Mouse (Mus musculus): ENCODE data around the gene Rhov.

Gene Rhov

DNA sequence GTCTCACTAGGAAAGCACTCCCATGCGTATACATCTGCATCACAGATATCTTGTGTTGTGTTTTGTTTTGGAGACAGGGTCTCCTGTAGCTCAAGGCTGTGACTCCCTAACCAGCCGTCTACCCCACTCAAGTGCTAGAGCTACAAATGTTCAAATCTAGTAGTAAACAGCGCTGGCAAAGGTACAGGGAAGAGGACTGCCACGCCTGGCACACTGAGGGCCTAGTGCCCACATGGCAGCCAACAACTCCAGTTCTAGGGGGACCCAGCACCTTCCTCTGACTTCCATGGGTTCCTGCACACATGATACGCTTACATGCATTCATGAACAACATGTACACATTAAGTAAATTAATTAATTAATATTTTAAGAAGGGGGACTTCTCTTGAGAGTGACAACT, 21.2 kb upstream of the Rhov start:
- no peak for DNase-seq (ENCODE audit: low read depth, low spot score)

DNA sequence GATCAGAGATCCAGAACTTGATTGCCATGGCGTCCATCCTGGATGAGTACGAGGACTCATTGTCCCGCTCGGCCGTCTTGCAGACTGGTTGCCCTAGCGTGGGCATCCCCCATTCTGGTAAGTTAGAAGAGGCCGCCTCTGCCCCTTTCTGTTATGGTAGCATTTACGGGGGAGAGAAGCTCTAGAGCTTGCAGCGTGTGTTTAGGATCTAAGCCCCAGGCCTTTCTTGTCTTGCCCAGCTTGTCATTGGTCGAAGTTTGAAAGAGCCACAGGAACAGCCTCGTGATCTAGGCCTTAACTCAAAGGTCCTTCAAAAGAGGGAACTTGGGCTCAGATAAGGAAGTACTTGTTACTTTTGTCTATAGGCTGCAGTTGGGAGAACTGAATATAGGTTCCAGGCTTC, 17.9 kb upstream of the Rhov start:
- DNase-seq (ENCODE audit: low read depth, low spot score), result no peak

GRCm38 (mm10) chr2:119288270-119288882, 17.3 kb upstream of the Rhov start, which contains the start of gene Vps18:
Vps18 (plus strand) TSS chr2:119288740.
- DNase-seq (ENCODE audit: low read depth, low spot score), result peak; percentile 97

- DNase-seq (ENCODE audit: low read depth, low spot score), result no peak
These were observed 16.3 kb upstream of the Rhov start for GRCm38 (mm10) chr2:119287372-119287771.

DNA sequence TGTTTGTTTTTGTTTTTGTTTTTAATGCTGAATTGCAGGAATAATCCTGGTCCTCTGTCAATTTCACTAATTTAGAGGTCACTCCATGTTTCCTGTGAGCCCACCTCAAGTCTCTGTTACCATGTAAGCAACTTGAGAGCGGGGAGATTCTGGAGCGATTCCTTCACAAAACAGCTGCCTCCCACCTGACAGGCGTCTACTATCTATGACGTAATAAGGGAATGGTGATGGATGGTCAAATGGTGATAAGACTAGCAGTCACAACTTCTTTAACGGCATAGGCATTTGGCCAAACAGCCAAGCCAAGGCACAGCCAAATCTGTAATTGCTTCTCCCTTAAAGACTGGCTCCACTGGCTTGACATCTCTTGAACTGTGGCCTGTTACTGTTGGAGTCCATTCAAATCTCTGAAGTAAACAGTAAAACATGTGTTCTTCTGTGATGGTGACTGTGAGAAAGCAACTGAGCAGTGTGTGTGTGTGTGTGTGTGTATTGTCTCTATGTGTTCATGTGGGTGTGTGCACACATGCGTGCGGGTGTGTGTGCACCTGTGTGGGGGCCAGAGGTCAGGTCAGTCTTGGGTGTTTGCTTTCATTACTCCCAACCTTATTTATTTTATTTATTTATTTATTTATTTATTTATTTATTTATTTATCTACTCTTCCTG, 11.0 kb upstream of the Rhov start:
- no peak for DNase-seq (ENCODE audit: low read depth, low spot score)

DNA sequence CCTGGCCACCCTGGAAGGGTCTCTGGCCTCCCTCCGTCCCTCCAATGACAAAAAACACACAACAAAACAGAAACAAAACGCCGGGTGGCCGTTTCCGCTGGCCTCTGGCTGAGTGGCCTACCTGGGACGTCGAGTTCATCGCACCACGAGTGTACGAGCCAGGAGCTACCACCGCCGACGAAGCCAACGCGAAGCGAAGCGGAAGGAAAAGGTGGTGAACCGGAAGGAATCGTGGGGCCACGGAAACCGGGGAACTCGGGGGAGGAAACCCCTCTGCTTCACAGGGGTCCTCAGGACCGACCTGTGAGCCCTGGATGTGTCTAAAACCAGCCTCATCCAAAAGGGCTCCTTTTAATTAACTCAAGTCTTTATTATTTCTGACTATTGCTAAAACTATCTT, 6.7 kb upstream of the Rhov start:
- no peak for DNase-seq (ENCODE audit: low read depth, low spot score)

DNA sequence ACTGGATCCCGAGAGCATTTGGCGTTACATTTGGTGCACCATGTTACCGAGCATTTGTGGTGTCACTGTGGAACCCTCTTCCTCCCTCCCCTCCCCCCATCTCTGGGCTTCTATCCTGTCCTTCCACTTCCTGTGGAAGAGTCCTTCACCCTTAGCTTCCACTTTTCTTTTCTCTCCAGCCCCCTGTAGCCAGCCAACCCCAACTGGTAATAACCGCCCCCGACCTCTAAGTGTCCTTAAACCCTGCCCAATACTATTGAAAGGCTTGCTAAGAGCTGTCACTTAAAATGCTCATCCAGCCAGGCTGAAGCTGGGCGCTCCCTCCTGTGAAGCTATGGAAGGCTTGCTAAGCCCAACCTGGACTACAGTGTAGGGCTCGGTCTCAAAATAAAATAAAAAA, 5.9 kb upstream of the Rhov start:
- DNase-seq (ENCODE audit: low read depth, low spot score), result peak; percentile 83

DNA sequence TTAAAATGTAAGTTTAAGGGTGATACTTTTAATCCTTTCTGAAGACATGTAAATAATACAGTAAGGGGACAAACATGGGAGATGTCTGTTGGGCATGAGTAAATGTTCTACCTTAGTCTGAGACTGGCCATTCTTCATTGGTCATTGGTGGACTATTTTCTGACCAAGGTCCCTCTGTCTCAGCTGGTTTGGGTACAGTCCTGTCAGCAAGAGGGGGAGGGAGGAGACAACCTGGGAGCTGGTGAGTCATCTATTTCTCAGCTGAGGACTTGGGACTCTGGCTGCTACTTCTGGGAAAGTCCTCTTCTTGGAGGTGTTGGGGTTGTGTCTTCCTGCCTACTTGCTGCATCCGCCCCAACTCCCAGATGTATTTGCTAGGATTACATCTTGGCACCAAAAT, 3.1 kb upstream of the Rhov start:
- no peak for DNase-seq (ENCODE audit: low read depth, low spot score)

- no peak for DNase-seq (ENCODE audit: low read depth, low spot score)
These were observed 808 bp downstream of the Rhov start for GRCm38 (mm10) chr2:119270286-119270642.

- DNase-seq (ENCODE audit: low read depth, low spot score), result no peak
These were observed 7.3 kb downstream of the Rhov start for GRCm38 (mm10) chr2:119263813-119264212.

DNA sequence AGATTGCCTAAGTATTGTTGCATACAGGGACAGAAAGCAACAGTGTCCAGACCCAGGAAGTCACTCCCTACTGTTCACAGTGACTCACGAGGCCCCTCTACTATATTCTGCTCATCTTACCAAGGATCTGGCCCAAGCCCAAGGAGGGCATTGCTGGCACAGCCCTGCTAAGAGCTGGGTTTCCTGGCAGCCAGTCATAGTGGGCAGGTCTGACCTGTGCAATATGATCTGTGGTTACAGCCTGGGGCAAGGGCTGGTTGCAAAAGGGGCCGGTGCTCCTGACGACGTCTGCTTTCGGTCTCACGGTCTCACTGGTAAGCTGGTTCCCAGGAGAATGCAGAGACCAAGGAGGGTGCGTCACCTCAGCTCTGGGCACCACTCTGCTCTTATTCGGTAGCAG, 8.1 kb downstream of the Rhov start:
- no peak for DNase-seq (ENCODE audit: low read depth, low spot score)

DNA sequence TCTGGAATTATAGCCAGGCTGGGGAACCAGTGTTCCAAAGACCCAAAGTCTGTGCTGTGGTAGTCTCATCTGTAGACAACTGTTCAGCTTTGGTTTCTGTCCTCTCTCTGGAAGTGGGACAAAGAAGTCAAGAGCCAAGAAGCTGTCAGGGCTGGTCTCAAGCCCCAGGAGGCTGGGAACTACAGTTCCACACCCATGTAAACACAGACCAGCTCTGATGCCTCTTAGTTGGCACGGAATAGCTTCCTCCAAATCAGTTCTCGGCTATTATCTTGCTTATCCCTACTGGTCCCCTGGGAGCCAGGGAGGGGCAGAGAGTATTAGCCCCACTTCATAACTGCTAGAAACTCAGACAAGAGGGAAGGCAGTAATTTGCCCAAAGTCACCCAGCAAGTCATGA, 9.7 kb downstream of the Rhov start:
- DNase-seq (ENCODE audit: low read depth, low spot score), result no peak

DNA sequence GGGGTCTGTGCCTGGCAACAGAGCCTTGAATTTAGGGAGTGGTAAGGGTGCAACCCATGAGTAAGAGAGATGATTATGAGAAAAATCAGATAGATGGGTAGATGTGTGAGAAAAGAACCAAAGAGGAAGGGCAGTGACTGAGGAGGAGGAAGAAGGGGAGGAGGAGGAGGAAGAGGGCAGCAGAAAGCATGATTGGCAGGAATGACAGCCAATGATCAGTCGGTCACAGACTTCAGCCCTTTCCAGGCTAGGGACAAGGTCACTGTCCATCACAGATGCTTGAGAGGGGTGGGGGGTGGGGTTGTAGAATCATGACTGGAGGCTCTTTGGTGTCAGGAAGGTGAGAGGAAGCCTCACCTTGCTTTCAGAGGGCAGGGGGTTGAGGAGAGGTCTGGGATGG, 10.6 kb downstream of the Rhov start:
- no peak for DNase-seq (ENCODE audit: low read depth, low spot score)

DNA sequence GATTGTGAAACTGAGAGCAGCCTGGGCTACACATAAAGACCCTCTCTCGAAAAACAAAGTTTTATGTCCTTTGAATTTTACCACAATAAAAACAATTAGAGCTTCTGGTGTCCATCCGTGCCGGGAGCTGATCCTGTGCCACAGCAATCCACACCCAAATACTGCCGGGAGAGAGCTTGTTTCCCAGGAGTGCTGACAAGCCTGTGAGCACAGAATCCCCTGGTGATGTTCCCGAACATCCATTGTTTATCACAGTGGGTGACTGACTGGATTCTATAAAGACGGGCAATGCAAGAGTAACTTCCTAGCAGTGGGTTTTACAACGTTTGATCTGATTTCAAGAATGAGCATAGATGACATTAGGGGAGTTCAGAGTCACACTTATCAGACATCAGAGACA, 16.1 kb downstream of the Rhov start:
- peak; percentile 63 for DNase-seq (ENCODE audit: low read depth, low spot score)

DNA sequence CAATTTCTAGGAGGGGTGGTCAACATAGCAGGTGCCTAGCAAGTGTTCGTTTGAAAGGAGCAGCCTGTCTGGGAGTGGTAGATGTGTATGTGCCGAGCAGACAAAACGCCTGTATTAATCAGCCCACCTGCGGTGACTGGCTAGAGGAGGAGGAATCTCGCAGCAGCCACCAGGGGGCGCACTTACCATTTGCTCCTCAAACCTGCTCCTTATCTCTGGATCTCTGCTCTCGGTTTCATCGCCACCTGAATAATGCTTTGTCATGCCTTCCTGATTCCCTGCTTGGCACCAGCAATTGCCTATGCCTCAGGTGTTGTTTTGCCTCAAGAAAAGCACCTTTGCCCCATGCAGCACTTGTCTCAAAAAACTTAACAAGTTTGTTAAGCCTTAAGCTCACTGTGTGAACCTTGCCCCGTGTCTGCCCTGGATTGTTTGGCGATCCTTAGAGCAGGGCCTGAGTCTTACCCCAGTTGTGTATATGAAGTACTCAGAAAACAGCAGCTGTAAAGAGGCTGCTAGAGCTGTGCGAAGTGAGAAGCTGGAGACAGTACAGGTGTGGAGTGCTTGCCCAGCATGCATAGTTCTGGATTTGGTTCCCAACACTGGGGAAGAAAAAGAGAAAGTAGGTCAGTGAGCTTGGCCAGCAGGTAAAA, 20.1 kb downstream of the Rhov start:
- DNase-seq (ENCODE audit: low read depth, low spot score), result peak; percentile 90

DNA sequence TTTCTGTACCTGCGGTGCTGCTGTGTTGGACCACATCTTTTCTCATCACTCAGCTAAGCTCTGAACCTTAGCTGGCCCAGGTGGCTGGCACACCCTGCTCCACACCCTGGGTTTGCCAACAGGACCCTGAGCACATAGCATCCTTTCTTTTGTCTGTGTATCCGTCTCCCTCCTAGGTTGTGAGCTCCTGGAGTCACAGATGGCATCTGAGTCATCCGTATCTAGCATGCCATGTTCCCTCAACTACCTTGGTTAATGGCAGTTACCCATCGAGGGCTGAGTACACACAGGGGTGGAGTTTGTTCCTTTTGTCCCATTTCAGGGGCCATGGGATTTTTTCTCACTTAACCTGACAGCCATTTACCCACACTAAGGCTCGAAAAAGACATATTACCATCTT, 20.7 kb downstream of the Rhov start:
- no peak for DNase-seq (ENCODE audit: low read depth, low spot score)

DNA sequence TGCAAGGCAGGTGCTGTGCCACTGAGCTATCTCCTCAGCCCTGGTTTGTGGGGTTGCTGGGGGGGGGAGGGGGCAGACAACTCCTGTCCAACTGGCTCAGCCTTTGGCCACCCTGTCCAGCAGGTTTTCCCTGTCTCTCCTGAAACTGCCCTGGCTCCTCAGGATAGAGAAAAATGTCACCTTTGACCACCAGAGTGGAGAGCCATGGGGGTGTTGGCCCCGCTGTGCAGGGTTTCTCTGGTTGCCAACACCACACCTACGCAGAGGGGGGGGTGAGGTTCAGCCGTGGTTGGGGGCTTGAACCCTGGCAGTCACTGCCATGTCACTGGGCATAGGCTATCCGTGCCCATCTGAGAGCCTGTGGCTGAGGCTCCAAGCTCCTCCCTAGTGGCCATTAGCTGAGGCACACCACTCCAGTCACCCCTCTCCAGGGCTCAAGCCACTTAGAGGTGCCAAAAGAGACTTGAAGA, 21.4 kb downstream of the Rhov start:
- DNase-seq (ENCODE audit: low read depth, low spot score), result no peak

DNA sequence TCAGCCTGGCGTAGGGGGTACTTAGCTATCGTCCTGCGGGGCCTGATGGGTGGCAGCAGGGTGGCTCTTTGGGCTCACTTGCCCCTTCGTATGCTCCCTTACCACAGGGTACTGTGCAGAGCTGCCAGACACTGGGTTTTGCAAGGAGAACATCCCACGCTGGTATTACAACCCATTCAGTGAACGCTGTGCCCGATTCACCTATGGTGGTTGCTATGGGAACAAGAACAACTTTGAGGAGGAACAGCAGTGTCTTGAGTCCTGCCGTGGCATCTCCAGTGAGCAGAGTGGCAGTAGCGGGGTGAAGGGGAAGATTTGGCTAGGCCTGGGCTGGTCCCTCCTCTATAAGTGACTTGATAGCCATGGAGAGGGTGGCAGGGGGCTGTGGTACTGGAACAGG, 23.2 kb downstream of the Rhov start:
- DNase-seq (ENCODE audit: low read depth, low spot score), result no peak

DNA sequence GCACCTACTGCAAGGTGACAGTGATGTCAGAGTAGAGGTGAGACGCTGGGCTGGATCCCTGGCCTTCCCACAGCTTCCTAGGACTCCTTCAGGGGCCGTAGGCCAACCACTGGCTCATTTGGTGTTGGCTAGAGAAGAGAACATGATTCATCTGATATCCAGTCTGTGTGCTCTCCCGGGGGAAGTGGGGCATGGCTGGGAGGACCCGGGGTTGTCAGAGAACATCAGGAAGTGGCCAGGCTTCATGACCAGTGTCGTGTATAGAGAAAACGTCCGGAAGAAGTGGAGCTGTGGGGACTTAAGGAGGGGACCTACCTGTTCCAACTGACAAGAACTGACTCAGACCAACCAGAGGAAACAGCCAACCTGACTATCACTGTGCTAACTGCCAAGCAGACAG, 25.8 kb downstream of the Rhov start:
- DNase-seq (ENCODE audit: low read depth, low spot score), result no peak

DNA sequence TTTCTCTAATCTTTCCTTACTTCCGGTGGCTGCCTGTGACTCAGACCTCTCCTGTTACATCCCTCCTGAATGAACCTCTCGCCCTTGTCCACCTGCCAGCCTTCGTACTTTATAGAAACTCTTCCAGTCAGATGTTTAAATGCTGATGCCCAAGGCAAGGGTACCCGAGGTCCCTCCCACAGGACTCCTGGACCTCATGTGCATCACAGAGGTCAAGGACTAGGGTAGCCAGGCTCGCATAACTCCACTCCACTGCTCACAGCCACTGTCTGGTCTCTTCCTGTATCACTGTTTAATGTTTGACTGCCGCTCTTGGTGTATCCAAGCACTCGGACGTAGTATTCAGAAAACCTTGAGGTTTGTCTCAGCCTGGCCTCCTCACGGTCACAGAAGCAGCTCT, 28.5 kb downstream of the Rhov start:
- DNase-seq (ENCODE audit: low read depth, low spot score), result no peak

DNA sequence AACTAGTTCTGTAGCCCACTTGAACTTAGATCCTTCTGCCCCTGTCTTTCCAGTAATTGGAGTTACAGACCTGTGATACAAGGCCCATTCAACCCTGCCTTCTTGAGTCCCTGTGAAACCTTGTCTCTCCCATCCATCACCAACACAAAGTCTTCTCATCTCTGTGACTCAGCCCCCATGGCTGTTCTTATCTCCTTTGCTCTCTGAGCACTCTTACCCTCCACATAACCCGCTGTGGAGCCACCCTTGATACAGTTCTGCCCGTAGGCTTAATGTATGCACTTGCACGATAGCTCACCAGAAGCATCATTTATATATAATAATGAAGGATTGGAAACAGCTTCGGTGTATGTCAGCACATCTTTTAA, 30.3 kb downstream of the Rhov start:
- no peak for DNase-seq (ENCODE audit: low read depth, low spot score)

DNA sequence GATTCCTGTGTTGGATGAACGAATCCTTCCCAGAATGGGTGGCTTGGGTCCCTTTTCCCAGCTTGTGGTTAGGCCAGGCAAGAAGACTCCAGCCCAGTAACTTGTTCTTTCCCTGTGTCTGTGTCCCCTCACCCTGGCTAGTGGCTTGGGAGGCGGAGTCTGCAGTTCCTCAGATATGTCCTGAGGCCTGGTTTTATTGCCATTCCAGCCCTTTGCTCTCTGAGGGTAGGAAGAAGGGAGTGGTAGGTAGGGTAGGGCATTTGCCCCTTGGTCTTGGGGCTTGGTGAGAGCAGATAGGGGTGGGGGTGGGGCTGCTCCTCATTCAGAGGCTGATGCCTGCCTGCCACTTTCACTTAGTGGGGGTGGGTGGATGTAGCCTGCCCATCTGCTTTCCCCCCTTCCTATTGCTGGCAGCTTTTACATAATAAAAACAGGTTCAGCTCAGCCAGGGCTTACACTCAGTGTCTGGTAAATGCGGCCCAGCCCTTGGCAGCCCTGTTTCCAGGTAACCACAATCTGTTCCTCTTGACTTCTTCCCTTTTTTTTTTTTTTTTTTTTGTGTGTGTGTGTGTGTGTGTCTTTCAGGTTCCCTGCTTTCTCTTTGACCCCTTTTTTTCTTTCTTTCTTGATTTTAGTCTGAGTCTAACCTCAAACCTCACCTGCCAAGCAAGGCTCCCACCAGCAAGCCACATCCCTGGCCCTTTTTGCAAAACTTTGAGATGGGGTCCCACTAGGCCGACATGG, 30.8 kb downstream of the Rhov start:
- peak; percentile 67 for DNase-seq (ENCODE audit: low read depth, low spot score)

DNA sequence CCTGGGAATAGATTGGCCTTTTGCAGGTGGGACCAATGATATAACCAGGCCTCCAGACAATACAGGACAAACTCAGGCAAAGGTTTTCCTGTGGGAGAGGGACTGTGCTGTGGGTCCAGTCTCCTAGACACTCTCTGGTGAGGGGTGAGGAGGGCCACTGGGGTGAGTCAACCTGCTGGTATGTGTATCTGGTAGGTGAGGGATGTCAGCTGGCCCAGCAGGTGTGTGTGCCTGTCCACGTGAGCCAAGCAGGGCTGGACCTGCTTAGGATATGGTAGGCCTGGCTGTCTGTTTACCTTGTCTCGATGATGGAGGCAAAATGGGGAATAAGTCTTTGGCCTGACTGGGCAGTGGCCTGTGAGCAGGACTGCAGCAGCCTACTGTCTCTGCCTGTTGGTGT, 32.4 kb downstream of the Rhov start:
- no peak for DNase-seq (ENCODE audit: low read depth, low spot score)

All from ES-CJ7 (cell line).